Mouse (Mus musculus) heart, embryonic 15.5 days (tissue): Measurements from ENCODE around the gene Pde6h. TPM values are rescaled to one million over a fixed set of nuclear protein-coding genes. Genes with fewer than 3 reads are reported as not detected.

Experiments
- ATAC-seq: fragments of 200-750 bp; cut with Nextera tagmentation; replicated peaks from 2 replicates; pipeline ENCODE4 v1.8.0; 2017; ENCODE audit warnings: low read depth, moderate TSS enrichment; ENCODE audit not compliant: insufficient number of reproducible peaks, insufficient read depth, low FRiP score
- H3K27ac ChIP-seq: fragments of 300-500 bp; sonication (generic); 2 replicates; pipeline ENCODE4 v1.5.1; 2015; ENCODE audit warnings: mild to moderate bottlenecking, inconsistent platforms
- H3K27me3 ChIP-seq: fragments of 300-500 bp; sonication (generic); 2 replicates; pipeline ENCODE4 v1.6.1; 2015; ENCODE audit warnings: inconsistent platforms
- H3K36me3 ChIP-seq: fragments of 300-500 bp; sonication (generic); 2 replicates; pipeline ENCODE4 v1.6.1; 2015; ENCODE audit warnings: mild to moderate bottlenecking, inconsistent platforms
- H3K4me1 ChIP-seq: fragments of 300-500 bp; sonication (generic); replicated peaks from 2 replicates; pipeline ENCODE4 v1.6.1; 2015; ENCODE audit warnings: inconsistent platforms
- H3K4me2 ChIP-seq: fragments of 300-500 bp; sonication (generic); 2 replicates; pipeline ENCODE4 v1.6.1; 2015; ENCODE audit warnings: inconsistent platforms, mild to moderate bottlenecking, moderate library complexity
- H3K4me3 ChIP-seq: fragments of 300-500 bp; sonication (generic); 2 replicates; pipeline ENCODE4 v1.5.1; 2015; ENCODE audit warnings: mild to moderate bottlenecking, inconsistent platforms
- H3K9ac ChIP-seq: fragments of 300-500 bp; sonication (generic); 2 replicates; pipeline ENCODE4 v1.6.1; 2015; ENCODE audit warnings: mild to moderate bottlenecking, inconsistent platforms
- H3K9me3 ChIP-seq: fragments of 300-500 bp; sonication (generic); replicated peaks from 2 replicates; pipeline ENCODE4 v1.6.1; 2016; ENCODE audit warnings: inconsistent platforms
- WGBS: fragments of 180-500 bp; shearing (Covaris S2); methylation state at CpG from one replicate; pipeline ENCODE4 v1.1.7; 2015; ENCODE audit warnings: mixed read lengths; 5-methylcytosine and 5-hydroxymethylcytosine counted together
- polyA plus RNA-seq: library from polyadenylated mRNA; unstranded; fragments of >200 nt; fragmentation: Nextera tagmentation; extraction: Ambion mirVana; gene quantifications from 2 replicates; pipeline ENCODE4 v1.2.1, GENCODE M21; 2015

Pde6h gene
- polyA plus RNA-seq, 1 experiment from 2014 or later = 0.26 TPM

GRCm38 (mm10) chr6:136986019-136986418, 62.4 kb downstream of the Pde6h start:
- Histone ChIP-seq H3K9ac (no peak overlapping the region), H3K9me3 (no peaks in the 10 kb centered on the region), H3K4me1 (peaks cover 5% of the 10 kb centered on the region; the same call in 1 of the 2 replicates), H3K4me2 (no peak overlapping the region), H3K4me3 (no peak overlapping the region), H3K36me3 (no peaks in the 10 kb centered on the region), H3K27me3 (no peaks in the 10 kb centered on the region), H3K27ac (no peak overlapping the region)
- ATAC-seq = no peak
- 46% methylated on average over 13 of the region's 13 CpGs for WGBS

DNA sequence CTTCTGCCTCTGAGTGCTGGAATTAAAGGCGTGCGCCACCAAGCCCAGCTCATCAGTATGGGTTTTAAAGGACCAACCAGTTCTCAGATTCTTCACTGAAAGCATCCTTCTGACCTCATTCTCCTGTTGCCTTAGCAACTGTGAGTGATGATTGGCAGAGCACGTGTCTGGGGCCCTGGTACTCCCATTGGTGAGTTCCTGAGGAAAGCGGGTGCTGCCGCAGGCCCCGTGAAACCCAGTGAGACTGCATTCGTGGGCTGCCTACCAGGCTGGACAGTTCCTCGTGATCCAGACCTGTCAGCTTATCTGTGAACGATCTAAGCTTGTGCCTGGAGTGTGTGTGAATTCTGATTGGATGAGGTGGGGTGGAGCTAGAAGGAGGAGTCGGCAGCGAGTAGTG, 63.1 kb downstream of the Pde6h start:
- Histone ChIP-seq H3K4me3 (no peak overlapping the region), H3K4me2 (no peak overlapping the region), H3K4me1 (peaks cover 4% of the 10 kb centered on the region; the same call in 1 of the 2 replicates), H3K9me3 (no peaks in the 10 kb centered on the region), H3K27me3 (no peaks in the 10 kb centered on the region), H3K9ac (no peak overlapping the region), H3K27ac (no peak overlapping the region), H3K36me3 (no peaks in the 10 kb centered on the region)
- 58% methylated on average over 11 of the region's 11 CpGs for WGBS
- ATAC-seq = no peak

DNA sequence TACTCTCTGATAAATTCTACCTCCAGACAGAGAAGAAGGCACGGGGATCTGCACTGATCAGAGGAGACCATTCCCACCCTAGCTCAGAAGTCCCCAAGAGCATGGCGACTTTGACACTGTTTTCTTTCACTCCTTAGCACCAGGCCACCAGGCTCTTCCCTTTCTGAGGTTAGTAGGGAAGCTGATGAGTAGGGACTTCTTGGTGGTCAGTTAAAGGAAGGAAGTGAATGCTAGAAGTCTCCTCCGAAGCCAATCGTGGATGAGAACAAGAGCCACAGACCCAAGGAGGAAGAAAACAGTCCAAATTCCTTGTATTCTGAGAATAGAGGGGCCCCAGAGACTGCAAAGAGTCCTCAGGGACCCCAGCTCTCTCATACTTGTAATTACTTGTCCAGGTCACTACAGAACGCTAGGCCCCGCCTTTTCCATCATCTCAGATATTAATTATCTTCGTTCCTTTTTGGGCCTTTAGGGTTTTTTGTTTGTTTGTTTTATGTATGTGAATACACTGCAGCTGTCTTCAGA, 65.0 kb downstream of the Pde6h start:
- H3K4me2 ChIP-seq = no peak overlapping the region
- WGBS = 73% methylated on average over 7 of the region's 7 CpGs
- no peak overlapping the region for H3K9ac ChIP-seq
- peaks cover 4% of the 10 kb centered on the region; the same call in 1 of the 2 replicates for H3K4me1 ChIP-seq
- H3K9me3 ChIP-seq = no peaks in the 10 kb centered on the region
- ATAC-seq = no peak
- no peaks in the 10 kb centered on the region for H3K27me3 ChIP-seq
- H3K36me3 ChIP-seq = no peaks in the 10 kb centered on the region
- H3K27ac ChIP-seq = no peak overlapping the region
- H3K4me3 ChIP-seq = no peak overlapping the region

DNA sequence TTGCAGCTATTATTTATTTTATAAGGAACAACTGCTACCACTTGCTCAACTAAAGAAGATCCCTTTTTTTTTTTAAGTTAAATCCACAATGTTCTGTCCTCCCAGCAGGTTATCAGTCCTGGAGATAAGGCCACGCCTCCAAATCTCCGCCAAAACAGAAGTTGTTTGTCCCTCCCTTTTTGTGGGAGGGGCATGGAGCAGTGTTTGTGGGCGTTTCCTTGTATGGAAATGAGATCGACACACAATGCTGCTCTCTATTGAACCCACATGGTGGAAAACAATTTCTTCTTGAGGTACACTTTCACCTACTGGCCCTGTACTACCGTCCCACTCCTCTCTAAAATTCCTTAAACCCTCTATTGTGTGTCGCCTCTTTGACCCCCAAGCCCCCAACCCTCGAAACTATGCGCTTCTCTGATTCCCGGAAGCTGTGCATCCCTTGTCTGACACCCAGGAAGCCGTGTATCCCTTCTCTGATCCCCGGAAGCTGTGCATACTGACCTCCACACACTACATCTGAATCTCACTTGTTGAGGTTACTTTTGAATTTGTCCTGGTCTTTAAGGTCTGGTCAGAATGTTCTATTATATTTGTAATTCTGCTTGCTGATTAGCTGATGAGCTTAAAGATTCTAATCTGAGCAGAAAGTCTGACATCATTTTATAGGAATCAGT, 66.3 kb downstream of the Pde6h start:
- ATAC-seq = no peak
- Histone ChIP-seq H3K4me2 (peak overlapping the region; percentile 23; the same call in 1 of the 2 replicates), H3K4me3 (no peak overlapping the region), H3K9me3 (no peaks in the 10 kb centered on the region), H3K27me3 (no peaks in the 10 kb centered on the region), H3K4me1 (peaks cover 4% of the 10 kb centered on the region; the same call in 1 of the 2 replicates), H3K36me3 (no peaks in the 10 kb centered on the region), H3K9ac (no peak overlapping the region), H3K27ac (no peak overlapping the region)
- 33% methylated on average over 11 of the region's 11 CpGs for WGBS

GRCm38 (mm10) chr6:136990557-136990956, 66.9 kb downstream of the Pde6h start:
- Histone ChIP-seq H3K9me3 (no peaks in the 10 kb centered on the region), H3K36me3 (no peaks in the 10 kb centered on the region), H3K27me3 (no peaks in the 10 kb centered on the region), H3K9ac (no peak overlapping the region), H3K4me2 (no peak overlapping the region), H3K4me1 (peaks cover 4% of the 10 kb centered on the region; the same call in 1 of the 2 replicates), H3K4me3 (no peak overlapping the region), H3K27ac (no peak overlapping the region)
- no peak for ATAC-seq
- WGBS = 48% methylated on average over 8 of the region's 8 CpGs

GRCm38 (mm10) chr6:136993574-136993973, 69.9 kb downstream of the Pde6h start:
- Histone ChIP-seq H3K9ac (no peak overlapping the region), H3K36me3 (no peaks in the 10 kb centered on the region), H3K4me3 (no peak overlapping the region), H3K4me1 (peaks cover 12% of the 10 kb centered on the region), H3K9me3 (no peaks in the 10 kb centered on the region), H3K4me2 (no peak overlapping the region), H3K27ac (no peak overlapping the region), H3K27me3 (no peaks in the 10 kb centered on the region)
- WGBS = 56% methylated on average over 4 of the region's 4 CpGs
- ATAC-seq = no peak

DNA sequence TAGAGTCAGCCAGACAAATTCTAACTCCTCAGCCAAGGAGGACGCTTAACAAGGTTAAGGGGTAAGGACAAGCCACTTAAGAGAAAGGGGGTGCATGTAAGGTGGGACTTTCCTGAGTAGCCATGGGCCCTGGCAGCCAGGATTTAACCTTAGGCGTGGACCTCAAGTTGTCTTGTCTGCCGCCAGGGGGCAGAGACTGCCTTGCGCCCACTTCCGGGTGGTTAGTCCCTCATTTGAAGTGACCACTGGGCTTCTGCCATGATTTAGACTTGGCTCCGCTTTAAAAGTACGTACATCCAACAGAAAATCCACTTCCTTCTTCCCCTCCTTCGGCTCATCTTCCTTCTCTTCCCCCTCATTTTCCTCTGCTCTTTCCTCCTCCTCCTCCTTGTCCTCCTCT, 71.9 kb downstream of the Pde6h start:
- no peaks in the 10 kb centered on the region for H3K9me3 ChIP-seq
- no peak overlapping the region for H3K27ac ChIP-seq
- H3K9ac ChIP-seq = no peak overlapping the region
- no peaks in the 10 kb centered on the region for H3K36me3 ChIP-seq
- H3K4me2 ChIP-seq = no peak overlapping the region
- no peaks in the 10 kb centered on the region for H3K27me3 ChIP-seq
- 74% methylated on average over 8 of the region's 8 CpGs for WGBS
- no peak for ATAC-seq
- H3K4me3 ChIP-seq = no peak overlapping the region
- peaks cover 12% of the 10 kb centered on the region for H3K4me1 ChIP-seq

- H3K4me3 ChIP-seq = no peak overlapping the region
- no peaks in the 10 kb centered on the region for H3K27me3 ChIP-seq
- H3K36me3 ChIP-seq = no peaks in the 10 kb centered on the region
- peaks cover 12% of the 10 kb centered on the region for H3K4me1 ChIP-seq
- 41% methylated on average over 5 of the region's 5 CpGs for WGBS
- no peak overlapping the region for H3K9ac ChIP-seq
- no peak overlapping the region for H3K27ac ChIP-seq
- no peak overlapping the region for H3K4me2 ChIP-seq
- ATAC-seq = no peak
- no peaks in the 10 kb centered on the region for H3K9me3 ChIP-seq
Observed at GRCm38 (mm10) chr6:136996336-136996735, 72.7 kb downstream of the Pde6h start.

DNA sequence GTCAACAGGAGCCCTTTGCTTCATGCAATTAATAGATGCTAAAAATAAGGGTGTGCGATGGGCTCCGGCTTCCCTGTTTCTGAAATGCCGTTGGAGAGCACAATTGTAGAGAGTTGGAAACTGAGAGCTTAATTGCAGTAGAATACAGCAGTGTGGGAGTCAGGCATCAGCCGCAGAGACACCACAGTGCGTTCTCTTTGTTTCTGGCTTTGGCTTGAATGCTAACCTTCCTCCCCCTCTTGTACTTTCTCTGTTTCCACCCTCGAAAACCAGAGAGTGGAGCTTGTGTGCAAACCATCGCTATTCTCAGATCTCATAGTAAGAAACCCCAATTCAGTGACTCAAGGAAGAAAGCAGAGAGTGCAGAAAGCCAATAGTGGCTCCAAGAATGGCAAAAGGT, 74.5 kb downstream of the Pde6h start:
- Histone ChIP-seq H3K9me3 (no peaks in the 10 kb centered on the region), H3K4me1 (peaks cover 12% of the 10 kb centered on the region), H3K9ac (no peak overlapping the region), H3K4me3 (no peak overlapping the region), H3K27ac (no peak overlapping the region), H3K4me2 (no peak overlapping the region), H3K36me3 (no peaks in the 10 kb centered on the region), H3K27me3 (no peaks in the 10 kb centered on the region)
- WGBS = 75% methylated on average over 7 of the region's 7 CpGs
- no peak for ATAC-seq

DNA sequence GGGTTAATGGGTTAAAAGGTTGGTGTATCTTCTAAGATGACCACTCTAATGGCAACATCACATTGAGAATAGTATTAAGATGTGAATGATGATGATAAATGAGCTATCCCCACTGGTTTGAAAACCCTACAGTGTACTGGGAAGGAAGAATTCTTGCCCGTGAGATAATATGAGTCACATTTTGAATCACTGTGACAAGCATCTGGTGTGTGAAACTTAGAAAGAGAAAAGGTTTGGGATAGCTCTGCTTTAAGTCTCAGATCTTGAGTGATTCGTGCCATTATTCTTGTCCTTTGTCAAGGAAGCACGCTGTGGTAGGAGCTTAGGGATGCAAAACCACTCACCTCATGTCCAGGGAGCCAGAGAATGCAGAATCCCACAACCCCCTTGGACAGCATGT, 75.4 kb downstream of the Pde6h start:
- no peaks in the 10 kb centered on the region for H3K9me3 ChIP-seq
- H3K9ac ChIP-seq = no peak overlapping the region
- H3K27ac ChIP-seq = no peak overlapping the region
- H3K4me3 ChIP-seq = no peak overlapping the region
- ATAC-seq = no peak
- H3K36me3 ChIP-seq = no peaks in the 10 kb centered on the region
- H3K4me2 ChIP-seq = no peak overlapping the region
- WGBS = 79% methylated on average over 3 of the region's 3 CpGs
- H3K27me3 ChIP-seq = no peaks in the 10 kb centered on the region
- peaks cover 12% of the 10 kb centered on the region for H3K4me1 ChIP-seq

- Histone ChIP-seq H3K36me3 (no peaks in the 10 kb centered on the region), H3K4me2 (no peak overlapping the region), H3K9me3 (no peaks in the 10 kb centered on the region), H3K4me1 (peaks cover 12% of the 10 kb centered on the region), H3K4me3 (no peak overlapping the region), H3K27me3 (no peaks in the 10 kb centered on the region), H3K27ac (no peak overlapping the region), H3K9ac (no peak overlapping the region)
- ATAC-seq = no peak
- WGBS = 89% methylated on average over 15 of the region's 15 CpGs
Observed at GRCm38 (mm10) chr6:136999707-137000446, 76.2 kb downstream of the Pde6h start.
